Comparison of ENCODE assay signal across 10 mouse cellular contexts in the genomic region with DNA sequence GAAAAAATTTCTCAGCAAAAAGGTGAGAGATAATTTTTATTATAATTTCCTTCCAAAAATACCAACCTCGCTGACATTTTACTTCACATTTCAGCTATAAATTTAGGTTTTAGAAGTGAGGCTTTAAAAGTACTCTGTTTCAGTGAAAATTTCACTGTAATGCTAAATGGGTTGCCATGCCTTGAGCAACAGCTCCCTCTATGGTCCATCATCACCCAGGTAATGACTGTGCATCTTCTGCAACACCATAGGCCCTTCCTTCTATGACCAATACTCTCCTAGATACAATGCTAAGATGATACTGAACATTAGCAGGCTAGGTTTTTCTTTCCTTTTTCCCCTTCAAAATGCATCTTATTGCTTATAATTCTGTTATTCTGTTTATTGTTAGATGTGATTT.
DNase-seq lines count a peak whose midpoint lies in the region; ATAC-seq and TF ChIP-seq lines count a peak whose summit lies in the region.
"Had no signal": no experiment of that assay in that cellular context is flagged by ENCODE, and none has a peak within 500 bp of the region (broad histone marks: within the 10 kb centered on the region; RNA-seq: fewer than 3 reads in every experiment).

No protein-coding gene starts in this region.

- H3K27me3 ChIP-seq in liver, postnatal 0 days (ENCODE audit: insufficient read depth, low read length) = no peaks in the 10 kb centered on the region
- no peaks in the 10 kb centered on the region for H3K27me3 ChIP-seq in liver, embryonic 11.5 days (replicated peaks; ENCODE audit: control insufficient read depth, insufficient read depth, low read length)
- H3K27me3 ChIP-seq in forebrain, embryonic 15.5 days = no peaks in the 10 kb centered on the region
- H3K27me3 ChIP-seq in midbrain, embryonic 14.5 days (ENCODE audit: control insufficient read depth, insufficient read depth, low read length) = no peaks in the 10 kb centered on the region
- H3K27me3 ChIP-seq: limb, embryonic 12.5 days; stomach, embryonic 15.5 days had no signal

- H3K4me2 ChIP-seq in liver, postnatal 0 days (ENCODE audit: low read depth, low read length) = no peak overlapping the region
- H3K4me2 ChIP-seq in liver, embryonic 11.5 days = no peak overlapping the region
- no peak overlapping the region for H3K4me2 ChIP-seq in forebrain, embryonic 15.5 days (replicated peaks)
- no peak overlapping the region for H3K4me2 ChIP-seq in midbrain, embryonic 14.5 days (ENCODE audit: low read length)
- H3K4me2 ChIP-seq: limb, embryonic 12.5 days; stomach, embryonic 15.5 days had no signal

- no peak for DNase-seq in liver, postnatal 0 days
- no peak for DNase-seq in liver, embryonic 11.5 days (ENCODE audit: low spot score)
- DNase-seq in cerebellum, adult 11-12 months = peak; percentile 5
- peak; percentile 76 to 82 for DNase-seq in layer of hippocampus, adult 2 months (ENCODE audit: low spot score in 2 of 2)
- peak; percentile 88 for DNase-seq in midbrain, embryonic 14.5 days
- no peak for DNase-seq in yolk sac, embryonic 10.5 days (ENCODE audit: low spot score)
- DNase-seq in adrenal gland, adult 2 months = no peak

- no peak overlapping the region for H3K27ac ChIP-seq in liver, postnatal 0 days (ENCODE audit: low read depth)
- H3K27ac ChIP-seq in liver, embryonic 11.5 days (ENCODE audit: low read depth, low read length) = no peak overlapping the region
- H3K27ac ChIP-seq in forebrain, embryonic 15.5 days (replicated peaks) = no peak overlapping the region
- peak overlapping the region; percentile 81 for H3K27ac ChIP-seq in layer of hippocampus, adult 2 months
- H3K27ac ChIP-seq in midbrain, embryonic 14.5 days (replicated peaks; ENCODE audit: low read depth, low read length) = no peak overlapping the region
- H3K27ac ChIP-seq: limb, embryonic 12.5 days; stomach, embryonic 15.5 days had no signal

- H3K36me3 ChIP-seq in liver, postnatal 0 days (replicated peaks; ENCODE audit: insufficient read depth, low read length) = no peaks in the 10 kb centered on the region
- no peaks in the 10 kb centered on the region for H3K36me3 ChIP-seq in liver, embryonic 11.5 days (ENCODE audit: control insufficient read depth, insufficient read depth, low read length)
- no peaks in the 10 kb centered on the region for H3K36me3 ChIP-seq in forebrain, embryonic 15.5 days
- no peaks in the 10 kb centered on the region for H3K36me3 ChIP-seq in midbrain, embryonic 14.5 days (ENCODE audit: control insufficient read depth, insufficient read depth, low read length)
- H3K36me3 ChIP-seq: limb, embryonic 12.5 days; stomach, embryonic 15.5 days had no signal

- no peaks in the 10 kb centered on the region for H3K9me3 ChIP-seq in liver, postnatal 0 days (ENCODE audit: low read length)
- H3K9me3 ChIP-seq in liver, embryonic 11.5 days (ENCODE audit: control insufficient read depth, low read length) = no peaks in the 10 kb centered on the region
- H3K9me3 ChIP-seq in forebrain, embryonic 15.5 days = no peaks in the 10 kb centered on the region
- no peaks in the 10 kb centered on the region for H3K9me3 ChIP-seq in midbrain, embryonic 14.5 days (ENCODE audit: control insufficient read depth, low read length)
- H3K9me3 ChIP-seq: stomach, embryonic 15.5 days had no signal

- WGBS in liver, postnatal 0 days (ENCODE audit: insufficient replicate concordance) = 51% methylated on average over 1 of the region's 1 CpGs
- 34% methylated on average over 1 of the region's 1 CpGs for WGBS in liver, embryonic 11.5 days
- WGBS in forebrain, embryonic 15.5 days = 40% methylated on average over 1 of the region's 1 CpGs
- WGBS in midbrain, embryonic 14.5 days = 45% methylated on average over 1 of the region's 1 CpGs

- H3K4me1 ChIP-seq in liver, postnatal 0 days (ENCODE audit: insufficient read depth) = no peaks in the 10 kb centered on the region
- no peaks in the 10 kb centered on the region for H3K4me1 ChIP-seq in liver, embryonic 11.5 days (replicated peaks; ENCODE audit: control insufficient read depth, insufficient read depth, low read length)
- no peaks in the 10 kb centered on the region for H3K4me1 ChIP-seq in forebrain, embryonic 15.5 days
- H3K4me1 ChIP-seq in midbrain, embryonic 14.5 days (ENCODE audit: control insufficient read depth, insufficient read depth, low read length) = no peaks in the 10 kb centered on the region
- H3K4me1 ChIP-seq: limb, embryonic 12.5 days; stomach, embryonic 15.5 days had no signal

- TF ChIP-seq EP300 in liver, postnatal 0 days (IDR thresholded peaks at IDR 0.05; ENCODE audit: low read depth) = no peak

- peak; percentile 50 for TF ChIP-seq CTCF in liver, postnatal 0 days (IDR thresholded peaks at IDR 0.05; ENCODE audit: low read depth)
- TF ChIP-seq CTCF in layer of hippocampus, adult 2 months (conservative IDR thresholded peaks at IDR 0.05) = peak; percentile 90

- H3K9ac ChIP-seq in liver, postnatal 0 days (replicated peaks) = no peak overlapping the region
- H3K9ac ChIP-seq in liver, embryonic 11.5 days (ENCODE audit: low read depth, low read length) = no peak overlapping the region
- H3K9ac ChIP-seq in forebrain, embryonic 15.5 days (replicated peaks) = no peak overlapping the region
- no peak overlapping the region for H3K9ac ChIP-seq in midbrain, embryonic 14.5 days (replicated peaks; ENCODE audit: low read length)
- H3K9ac ChIP-seq: limb, embryonic 12.5 days; stomach, embryonic 15.5 days had no signal

- no peak for ATAC-seq in liver, postnatal 0 days
- no peak for ATAC-seq in liver, embryonic 11.5 days (replicated peaks; ENCODE audit: low FRiP score)
- ATAC-seq in forebrain, embryonic 15.5 days (replicated peaks) = peak; percentile 89
- ATAC-seq in midbrain, embryonic 14.5 days (ENCODE audit: low FRiP score, low TSS enrichment) = peak; percentile 76

- no peak overlapping the region for H3K4me3 ChIP-seq in liver, postnatal 0 days (ENCODE audit: low read depth, low read length)
- H3K4me3 ChIP-seq in liver, embryonic 11.5 days (ENCODE audit: low read depth, low read length) = no peak overlapping the region
- no peak overlapping the region for H3K4me3 ChIP-seq in forebrain, embryonic 15.5 days
- no peak overlapping the region for H3K4me3 ChIP-seq in layer of hippocampus, adult 2 months
- H3K4me3 ChIP-seq in midbrain, embryonic 14.5 days (replicated peaks; ENCODE audit: low read depth, low read length) = no peak overlapping the region
- H3K4me3 ChIP-seq: limb, embryonic 12.5 days; stomach, embryonic 15.5 days had no signal

Comparison
In these comparisons a context has a peak if more than half of its experiments do, and no peak if none do; other contexts are left out.
1. ATAC-seq: peak in forebrain, embryonic 15.5 days (single experiment) and midbrain, embryonic 14.5 days (single experiment); none in liver, postnatal 0 days (single experiment) and liver, embryonic 11.5 days (single experiment).
2. DNase-seq: peak in cerebellum, adult 11-12 months (single experiment), layer of hippocampus, adult 2 months (2 of 2) and midbrain, embryonic 14.5 days (single experiment); none in liver, postnatal 0 days (single experiment), liver, embryonic 11.5 days (single experiment), yolk sac, embryonic 10.5 days (single experiment) and adrenal gland, adult 2 months (single experiment).